Mouse (Mus musculus) left cerebral cortex, adult 9 months (tissue): ENCODE measurements at regions not wholly inside any gene's neighbourhood (a gene's known extent, or its start where the extent isn't known, plus 50 kb on each side); places are given as distances from the start of the nearest gene placed in this dataset.
A peak's percentile ranks its signal among the peaks of the same experiment; 100 is the strongest.

Experiments used
- DNase-seq, 2 experiments: peaks; one replicate each; pipeline ENCODE4 v3.0.0; 2022; ENCODE audit warnings: low spot score in 2 of 2

DNA sequence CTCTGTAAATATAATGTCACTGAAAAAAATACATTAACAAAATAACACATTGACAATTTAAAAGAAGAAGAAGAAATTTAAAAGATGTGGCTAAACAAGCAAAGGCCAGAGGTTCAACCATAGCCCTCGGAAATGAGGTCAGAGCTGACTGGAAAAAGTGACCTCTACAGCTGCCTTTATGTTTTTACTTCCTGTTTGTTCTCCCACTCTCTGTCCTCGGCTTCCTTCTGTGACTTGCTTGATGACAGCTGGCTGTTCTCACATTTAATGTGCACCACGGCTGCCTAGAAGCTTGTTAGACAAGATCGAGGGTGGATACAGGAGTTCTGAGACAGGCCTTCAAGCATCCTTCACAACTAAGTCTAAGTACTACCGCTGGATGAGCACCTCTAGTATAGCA lies 194.9 kb upstream of the Acvr2a start:
- no peak for DNase-seq

DNA sequence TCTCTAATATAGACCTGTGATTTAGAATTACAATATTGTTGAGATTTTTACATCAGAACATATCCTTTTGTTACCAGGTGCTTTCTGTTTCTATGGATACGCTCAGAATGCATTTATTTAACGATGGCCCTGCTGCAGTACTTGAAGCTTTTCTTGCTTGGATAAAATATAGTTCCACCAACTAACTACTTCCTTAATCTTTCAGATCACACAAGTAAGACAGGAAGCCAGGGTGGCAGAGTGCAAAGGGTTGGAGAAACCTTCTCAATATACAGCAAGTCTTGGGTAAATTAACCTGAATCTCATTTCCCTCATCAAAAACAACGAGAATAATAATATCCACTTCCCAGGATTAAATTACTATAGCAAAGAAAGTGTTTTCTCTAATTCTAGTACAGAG lies 193.1 kb upstream of the Acvr2a start:
- DNase-seq, result no peak

DNA sequence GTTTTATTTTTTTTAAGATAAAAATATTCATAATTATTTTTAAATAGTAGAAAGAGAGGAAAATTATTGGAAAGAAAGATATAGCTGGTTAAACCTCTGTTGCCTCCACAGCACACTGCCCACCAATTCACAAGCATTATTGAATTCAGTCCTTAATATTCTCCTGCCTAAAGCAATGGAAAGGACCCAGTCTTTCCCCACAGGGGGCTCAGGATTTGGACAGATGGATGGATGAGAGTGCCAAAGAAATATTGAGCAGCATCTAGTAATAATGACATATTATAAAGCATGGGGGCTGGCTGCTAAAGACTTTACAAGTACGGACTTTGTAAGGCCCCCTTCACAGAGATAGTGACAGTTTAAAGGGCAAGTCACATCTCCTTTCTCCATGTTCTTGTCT lies 191.6 kb upstream of the Acvr2a start:
- no peak for DNase-seq

DNA sequence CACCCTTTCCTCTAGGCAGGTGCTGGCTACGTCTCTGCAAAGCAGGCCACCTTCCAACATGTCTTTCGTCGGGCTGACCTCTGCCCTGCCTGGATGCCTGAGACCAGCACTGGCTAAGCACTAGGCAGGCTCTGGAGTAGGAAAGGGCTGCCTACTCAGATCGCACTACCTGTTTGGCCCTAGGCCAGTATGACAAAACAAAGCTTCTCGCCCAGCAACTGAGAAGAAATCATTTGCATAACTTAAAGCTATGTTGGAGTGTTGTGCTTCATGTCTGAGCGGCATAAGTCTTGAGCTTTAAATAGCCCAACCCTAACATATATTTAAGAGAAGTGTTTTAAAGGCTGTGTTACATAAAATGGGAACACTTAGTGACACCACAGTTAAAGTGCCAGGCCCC lies 189.9 kb upstream of the Acvr2a start:
- peak; percentile 23 to 60 for DNase-seq

DNA sequence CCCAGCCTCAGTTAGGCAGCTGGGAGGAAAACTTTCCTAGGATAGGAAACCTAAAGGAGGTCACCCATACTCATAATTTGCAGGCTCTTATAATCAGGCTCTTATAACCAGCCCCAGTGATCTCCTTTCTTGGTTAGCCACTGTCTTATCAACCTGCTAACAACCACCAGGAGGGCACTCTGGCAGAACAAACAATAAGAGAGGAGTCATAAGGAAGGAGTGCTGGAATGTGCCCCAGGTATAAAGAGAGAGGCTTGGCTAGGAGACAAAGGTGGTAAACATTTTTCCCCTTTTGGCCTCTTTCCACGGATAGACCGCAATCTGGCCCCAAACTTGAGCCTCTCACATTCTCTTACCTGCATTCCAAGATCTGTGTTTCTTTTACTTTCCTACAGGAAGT lies 189.4 kb upstream of the Acvr2a start:
- no peak for DNase-seq

DNA sequence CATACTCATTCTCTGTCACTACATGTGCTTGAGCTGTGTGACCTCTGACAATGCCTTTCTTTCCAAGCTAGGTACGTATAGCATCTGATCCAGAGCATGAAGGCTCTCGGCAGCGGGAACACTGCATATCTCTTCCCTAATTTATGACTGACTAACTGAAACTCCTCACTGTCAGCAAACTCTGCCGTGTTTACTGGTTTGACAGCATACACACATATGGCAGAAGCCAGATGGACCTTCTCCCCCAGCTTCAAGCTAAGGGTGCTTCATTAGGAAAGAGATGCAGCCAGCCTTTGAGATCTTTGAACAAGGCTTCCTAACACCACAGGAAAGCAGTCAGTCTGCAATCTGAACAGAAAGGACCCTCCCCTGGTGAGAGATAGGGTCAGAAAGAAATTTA lies 186.9 kb upstream of the Acvr2a start:
- no peak for DNase-seq

DNA sequence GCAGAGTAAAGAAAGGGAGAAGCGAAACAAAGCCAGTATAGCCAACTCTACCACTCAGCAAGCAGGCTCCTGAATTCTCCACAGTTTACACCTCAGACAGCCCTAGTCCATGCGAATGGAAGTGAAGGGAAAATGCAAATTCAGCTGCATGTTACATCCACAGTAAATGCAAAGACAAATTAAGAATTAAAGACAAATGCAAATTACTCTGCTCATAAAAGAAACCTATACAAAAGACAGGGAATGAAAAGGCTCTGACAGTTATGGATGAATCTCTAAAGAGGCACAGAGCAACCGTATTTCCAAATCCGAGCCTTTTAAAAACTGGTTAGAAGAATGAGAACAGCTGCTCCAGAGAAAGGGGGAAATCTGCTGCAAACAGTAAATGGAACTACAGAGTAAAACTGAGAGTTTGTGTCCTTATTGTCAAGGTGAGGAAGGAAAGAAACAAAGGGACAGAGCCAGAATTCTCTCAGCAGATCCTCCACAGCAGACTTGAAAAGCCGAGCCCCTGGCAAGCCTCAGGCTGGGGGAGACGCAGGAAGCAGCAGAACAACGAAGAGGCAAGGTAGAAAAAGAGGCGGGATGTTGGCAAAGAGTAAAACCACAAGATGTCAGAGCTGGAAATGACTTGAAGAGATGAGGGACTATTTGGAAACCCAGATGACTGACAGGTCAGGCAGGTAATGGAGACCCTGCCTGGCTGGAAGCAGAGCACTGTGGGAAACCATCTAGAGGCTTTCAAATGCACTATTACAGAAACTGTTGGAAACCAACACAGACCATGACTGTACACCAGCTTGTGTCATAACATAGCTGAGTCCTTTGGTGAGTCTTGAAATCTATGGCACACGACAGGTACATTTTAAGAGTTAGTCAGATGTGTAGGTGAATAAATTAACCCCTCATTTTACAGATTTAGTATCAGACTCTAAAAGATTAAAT lies 184.5 kb upstream of the Acvr2a start:
- no peak for DNase-seq

DNA sequence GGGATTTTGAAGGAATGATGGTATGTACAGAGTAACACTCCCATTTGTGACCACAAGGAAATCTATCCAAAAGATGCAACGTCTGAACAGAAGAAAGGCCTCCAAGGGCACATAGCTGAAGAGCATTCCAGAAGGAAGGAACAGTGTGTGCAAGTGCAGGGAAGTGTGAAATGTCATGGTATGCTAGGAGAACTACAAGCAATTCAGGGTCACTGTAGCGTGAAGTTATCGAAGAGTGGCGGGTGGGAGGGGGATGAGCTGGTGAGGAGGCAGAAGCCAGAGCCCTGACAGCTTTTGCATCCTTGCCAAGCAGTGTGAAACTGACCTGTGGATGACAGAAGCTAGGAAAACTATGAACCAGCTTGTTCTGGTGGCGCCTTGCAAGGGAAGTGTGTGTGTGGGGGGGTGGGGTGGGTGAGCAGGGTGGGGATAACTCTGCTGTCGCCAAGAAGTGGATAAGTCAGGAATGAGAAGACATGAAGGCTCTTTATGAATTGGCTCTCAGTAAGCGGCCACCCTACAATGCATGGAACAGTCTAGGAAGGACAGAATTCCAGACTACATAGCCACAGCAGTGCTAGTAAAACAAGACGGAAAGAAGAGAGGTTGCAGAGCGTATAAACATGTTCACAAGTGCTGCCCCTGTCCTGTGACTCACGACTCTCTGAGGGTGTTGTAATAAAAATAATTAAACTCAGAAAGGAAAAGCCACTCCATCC lies 179.3 kb upstream of the Acvr2a start:
- DNase-seq, result no peak

DNA sequence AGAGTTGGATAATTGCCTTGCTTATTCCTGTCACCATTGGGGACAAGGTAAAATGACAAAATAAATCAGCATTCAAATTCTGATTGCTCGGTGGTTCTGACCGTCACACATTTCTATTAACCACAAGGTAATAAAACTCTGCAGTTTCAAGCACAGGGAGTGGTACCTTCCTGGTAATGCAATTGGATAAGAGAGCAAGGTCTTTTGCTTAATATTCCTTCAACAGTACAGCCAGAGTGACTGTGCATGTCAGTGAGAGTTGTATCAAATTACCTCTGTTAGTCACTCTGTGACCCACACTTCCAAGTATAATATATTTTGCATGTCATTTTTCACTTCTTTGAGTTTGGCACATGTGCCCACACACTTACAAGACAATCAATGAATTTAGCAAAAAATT lies 177.8 kb upstream of the Acvr2a start:
- DNase-seq, result no peak

DNA sequence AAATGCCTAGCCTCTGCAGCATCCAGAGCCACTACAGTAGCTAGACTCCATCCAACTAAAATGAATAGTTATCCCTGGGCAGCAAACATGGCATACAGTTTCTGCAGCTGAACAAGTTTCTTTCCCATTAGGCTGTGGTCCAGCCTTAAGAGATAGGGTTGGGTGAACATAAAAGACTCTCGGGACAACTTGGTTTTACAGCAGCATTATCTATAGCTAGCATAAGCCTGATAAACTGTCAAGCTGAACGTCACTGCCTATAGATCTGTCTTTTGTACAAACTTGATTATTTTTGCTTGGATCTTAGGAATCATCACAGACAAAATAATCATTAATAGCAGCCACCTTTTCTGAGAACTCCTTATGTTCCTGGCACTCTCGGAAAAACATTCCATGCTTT lies 169.8 kb upstream of the Acvr2a start:
- no peak for DNase-seq

DNA sequence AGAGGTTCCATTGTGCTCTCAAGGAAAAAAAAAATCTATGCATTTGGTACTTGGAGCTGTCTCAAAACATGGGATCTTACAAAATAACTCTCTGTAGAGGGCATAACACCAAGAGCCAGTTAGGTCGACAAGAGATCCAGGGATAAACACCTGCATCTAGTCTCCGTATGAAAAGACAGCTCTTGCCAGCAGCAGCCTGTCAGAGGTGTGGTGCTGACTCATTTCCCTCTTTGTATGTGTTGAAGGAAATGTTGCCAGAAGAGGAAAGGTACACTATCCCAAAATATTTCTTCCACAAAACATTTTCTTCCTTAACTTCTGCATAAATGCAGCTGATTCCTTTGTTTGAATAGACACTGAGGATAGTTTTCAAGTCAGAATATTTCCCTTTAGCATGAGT lies 163.6 kb upstream of the Acvr2a start:
- peak in 1 of 2 experiments; percentile 29 for DNase-seq

DNA sequence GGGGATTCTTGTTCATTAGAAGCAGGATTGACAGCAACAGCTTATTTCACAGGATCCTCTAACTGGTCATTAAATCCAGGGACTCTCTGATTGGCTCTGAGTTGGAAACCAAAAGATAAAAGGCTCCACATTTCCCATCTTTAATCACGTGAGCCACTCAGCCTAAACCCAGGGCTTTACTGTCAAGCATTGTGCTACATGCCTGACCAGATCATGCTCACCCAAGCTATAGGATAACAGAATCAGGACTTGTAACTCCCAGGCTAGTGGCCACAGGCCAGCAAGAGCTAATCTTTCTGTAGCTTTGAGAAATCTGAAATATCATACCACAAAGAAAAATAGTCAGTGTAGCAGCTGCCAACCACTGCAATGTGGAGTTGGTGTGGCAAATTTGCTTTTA lies 152.7 kb upstream of the Acvr2a start:
- no peak for DNase-seq

DNA sequence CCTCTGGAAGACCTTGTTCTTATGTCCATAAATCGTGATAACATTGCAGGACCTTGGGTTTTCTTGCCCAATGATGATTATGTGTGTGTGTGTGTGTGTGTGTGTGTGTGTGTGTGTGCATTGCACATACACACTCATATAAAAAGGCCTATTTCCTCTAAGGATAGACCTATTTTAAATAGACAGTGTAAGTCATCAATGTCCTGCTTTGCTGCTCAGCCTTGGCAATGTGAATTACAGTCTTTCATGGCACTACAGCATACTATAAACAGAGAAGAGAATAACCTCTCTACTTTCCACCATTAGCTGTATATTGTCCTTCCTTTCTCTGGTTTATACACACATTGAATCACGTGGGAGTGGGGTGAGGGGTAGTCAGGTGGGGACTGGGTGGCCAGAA lies 148.8 kb upstream of the Acvr2a start:
- DNase-seq, result no peak

DNA sequence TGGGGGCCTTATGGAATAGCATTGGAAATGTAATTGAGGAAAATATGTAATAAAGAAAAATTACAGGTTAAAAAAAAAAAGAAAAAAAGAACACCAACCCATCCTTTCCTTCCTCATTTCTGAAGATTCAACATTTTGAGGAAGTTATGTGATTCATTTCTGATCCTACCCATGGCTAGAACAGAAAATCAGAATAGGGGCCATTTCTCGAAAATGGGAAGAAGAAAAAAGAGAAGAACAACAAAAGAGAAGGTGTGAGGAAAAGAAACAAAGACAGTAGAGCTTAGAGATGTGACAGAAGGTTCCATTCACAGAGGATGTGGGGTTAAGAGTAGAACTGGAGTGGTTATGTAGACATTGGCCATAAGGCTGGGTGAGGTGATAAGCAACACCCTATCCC lies 124.8 kb upstream of the Acvr2a start:
- no peak for DNase-seq

DNA sequence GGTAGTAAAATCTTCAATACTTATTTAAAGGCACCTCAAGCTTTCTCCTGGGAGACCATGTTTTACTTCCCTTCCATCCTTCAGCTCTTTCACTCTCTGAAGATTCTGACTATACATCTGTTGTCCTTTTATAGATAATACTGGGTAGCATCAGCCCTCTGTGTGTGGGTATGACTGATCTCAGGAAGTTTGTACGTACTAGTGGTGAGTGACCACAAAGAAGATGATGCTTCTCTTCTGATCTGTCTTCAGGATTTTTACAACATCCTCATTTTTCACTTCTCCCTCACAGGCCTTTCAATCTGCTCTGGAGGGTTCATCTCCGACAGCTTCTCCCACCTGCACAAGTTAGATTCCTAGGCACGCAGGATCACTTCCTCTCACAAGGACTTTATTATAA lies 119.4 kb upstream of the Acvr2a start:
- DNase-seq, result no peak

DNA sequence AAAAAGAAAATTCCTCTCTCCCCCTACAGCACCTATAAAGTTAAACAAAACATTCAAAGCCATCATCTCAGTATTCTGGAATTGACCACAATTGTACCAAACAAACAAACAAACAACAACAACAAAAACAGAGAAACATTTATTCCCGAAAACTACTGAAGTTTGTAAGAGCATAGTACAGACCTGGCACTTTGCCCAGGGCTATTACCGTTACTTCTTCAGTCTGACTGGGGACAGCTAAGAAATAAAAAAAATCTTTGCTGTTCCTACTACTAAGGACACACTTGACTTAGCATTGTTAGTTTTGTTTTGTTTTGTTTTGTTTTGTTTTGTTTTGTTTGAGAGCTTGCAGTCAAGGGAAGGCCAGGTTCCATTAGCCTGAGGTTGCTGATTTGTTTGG lies 113.0 kb upstream of the Acvr2a start:
- DNase-seq, result no peak

DNA sequence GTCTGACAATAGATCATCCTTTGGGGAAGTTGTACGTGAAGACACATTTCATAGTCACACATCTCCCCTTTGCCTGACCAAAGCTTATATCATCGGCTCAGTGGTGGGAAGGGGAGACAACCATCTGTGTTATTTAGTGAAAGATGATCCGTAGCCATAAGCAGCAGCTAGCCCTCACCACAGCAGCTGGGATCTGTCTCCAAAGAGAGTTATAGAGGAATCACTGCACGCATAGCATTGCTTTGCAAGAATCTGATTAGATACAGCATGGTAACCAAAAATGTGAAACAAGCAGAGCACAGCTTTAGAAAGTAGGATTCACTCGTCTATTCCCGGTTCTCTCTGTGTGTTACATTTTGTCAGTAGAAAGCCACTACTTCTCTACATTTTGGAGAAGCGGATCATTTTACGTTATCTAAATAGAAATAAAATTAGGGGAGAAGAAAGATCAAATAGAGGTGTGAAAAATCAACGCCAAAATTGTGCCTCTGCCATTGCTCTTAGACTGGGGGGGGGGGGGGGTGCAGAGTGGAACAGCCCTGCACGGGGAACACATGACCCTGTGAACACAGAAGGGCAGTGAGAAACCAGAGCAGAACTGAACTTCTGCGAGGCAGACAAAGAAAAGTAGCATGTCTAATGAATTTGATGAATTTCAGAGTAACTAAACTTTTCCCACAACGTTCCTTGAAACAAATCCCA lies 108.7 kb upstream of the Acvr2a start:
- no peak for DNase-seq

DNA sequence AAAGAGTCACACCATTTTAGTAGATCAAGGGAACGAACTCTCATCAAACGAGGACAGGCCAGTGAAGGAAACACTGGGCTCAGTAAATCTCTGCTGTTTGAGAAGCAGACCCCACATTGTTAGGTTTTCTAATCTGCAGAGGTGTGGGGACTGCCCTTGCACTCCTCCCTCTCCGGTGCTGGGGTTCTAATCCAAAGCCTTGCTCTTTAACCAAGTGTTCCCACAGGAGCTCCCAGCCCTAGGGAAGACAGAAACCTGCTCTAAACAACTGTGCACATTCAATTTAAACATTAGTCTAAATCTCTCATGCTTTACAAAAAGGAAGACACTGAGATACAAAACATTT lies 108.1 kb upstream of the Acvr2a start:
- DNase-seq, result no peak

DNA sequence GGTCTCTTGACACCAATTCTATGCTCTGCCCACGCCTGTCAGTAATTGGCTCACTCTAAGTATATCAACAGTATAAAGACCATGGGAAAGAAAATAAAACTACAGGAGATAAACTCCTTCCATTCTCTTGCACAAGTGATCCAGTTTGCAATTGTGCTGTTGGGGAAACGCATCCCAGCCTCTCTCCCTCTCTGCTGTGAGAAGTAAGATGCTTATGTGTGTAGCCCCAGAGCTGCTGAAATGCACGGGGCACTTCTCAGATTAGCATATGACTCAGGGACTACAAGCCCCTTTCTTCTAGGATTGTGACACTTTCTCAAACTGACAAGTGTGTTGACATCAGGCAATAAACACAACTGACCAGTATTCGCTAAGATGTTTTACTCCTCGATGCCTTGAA lies 107.7 kb upstream of the Acvr2a start:
- no peak for DNase-seq

DNA sequence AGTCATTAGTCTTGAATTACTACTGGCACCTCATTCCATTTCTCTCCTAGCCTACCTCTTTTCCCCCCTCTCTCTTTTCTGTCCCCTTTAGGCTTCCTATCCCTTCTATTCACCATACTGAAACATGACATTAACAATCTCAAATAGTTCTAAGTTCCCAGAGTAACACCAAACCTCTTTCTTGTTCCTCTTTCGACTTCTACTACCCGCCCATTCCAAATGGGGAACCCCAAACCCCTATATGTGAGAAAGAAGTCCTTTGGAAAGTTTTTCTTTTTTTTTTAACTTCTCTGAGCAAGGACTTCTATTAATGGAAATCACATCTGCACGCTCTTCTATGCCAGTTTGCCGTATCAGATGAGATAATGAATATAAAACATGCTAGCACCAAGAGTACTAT lies 97.7 kb upstream of the Acvr2a start:
- DNase-seq, result no peak

DNA sequence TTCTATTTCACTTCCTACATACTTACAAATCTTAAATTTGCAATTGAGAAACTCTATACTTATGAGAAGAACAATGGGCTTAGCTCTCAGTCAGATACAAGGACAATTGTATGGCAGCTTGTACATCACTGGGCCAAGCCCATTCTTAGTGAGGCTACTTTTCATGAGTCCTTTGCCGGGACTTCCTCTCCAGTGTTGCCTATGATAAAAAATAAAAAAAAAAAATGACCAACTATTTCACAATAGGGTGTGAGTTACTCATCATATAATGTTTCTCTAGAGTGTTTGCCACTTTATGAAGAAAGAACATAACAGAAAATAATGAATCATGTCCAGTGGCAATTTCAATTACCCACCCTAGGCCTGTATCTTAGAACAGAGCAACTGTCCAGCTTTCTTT lies 96.1 kb upstream of the Acvr2a start:
- no peak for DNase-seq

DNA sequence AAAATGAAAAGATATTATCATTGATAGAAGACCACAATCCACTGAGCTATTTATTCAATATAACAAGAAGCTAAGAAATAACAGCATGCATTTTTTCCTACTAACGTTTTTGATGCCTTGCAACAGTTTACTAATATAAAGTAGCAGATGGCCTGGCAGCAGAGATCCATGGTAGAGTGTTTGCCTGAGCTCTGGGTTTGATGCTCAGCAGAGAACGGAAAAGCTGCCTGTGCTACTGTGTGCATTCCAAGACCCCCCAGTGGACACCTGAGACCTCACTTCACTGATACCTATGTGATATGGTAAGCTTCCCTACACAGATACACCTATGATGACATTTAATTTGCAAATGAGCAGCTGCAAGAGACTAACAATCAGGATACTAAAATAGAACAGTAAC lies 95.6 kb upstream of the Acvr2a start:
- DNase-seq, result no peak

DNA sequence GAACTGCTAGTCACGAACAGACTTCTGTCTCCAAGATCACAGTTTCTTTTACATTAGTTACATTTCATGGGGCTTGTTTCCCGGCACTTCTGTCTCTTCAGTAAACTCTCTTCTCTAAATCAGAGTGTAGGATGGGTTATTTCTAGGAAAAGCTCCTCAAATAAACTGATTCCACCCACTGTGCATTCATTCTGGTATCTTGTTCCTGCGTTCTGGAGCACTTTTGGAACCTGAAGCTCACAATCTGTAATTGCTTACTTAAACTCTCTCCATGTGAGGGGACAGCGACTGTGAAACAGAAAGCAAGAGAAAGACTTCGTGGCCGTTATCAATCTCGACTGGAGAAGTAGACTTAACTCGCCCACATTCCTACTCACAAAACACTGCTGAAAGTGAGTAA lies 83.1 kb upstream of the Acvr2a start:
- peak; percentile 18 to 42 for DNase-seq
